Mouse (Mus musculus) MEL (cell line): ENCODE results near the gene Dlk2. TPM values are rescaled to one million over a fixed set of nuclear protein-coding genes. Genes with fewer than 3 reads are reported as not detected.
A peak's percentile ranks its signal among the peaks of the same experiment; 100 is the strongest.

Experiments used
- DNase-seq: peaks from one replicate; pipeline ENCODE4 v3.0.0; 2011; ENCODE audit warnings: low read depth, low spot score
- H3K27ac ChIP-seq: 2 replicates; pipeline ENCODE4 v1.5.1; 2012; ENCODE audit warnings: low read depth, mild to moderate bottlenecking, control low read depth, low read length, moderate library complexity; ENCODE audit not compliant: control insufficient read depth
- H3K27me3 ChIP-seq, 2 experiments: fragments of 150-350 bp in 1 of 2; sonication (generic) in 1 of 2; 2 replicates each; pipeline ENCODE4 v1.6.1; 2012; ENCODE audit warnings: low read length in 2 of 2, mild to moderate bottlenecking in 2 of 2, improper control_type of control experiment in 1 of 2, moderate library complexity in 1 of 2; ENCODE audit not compliant: insufficient read depth in 2 of 2, control insufficient read depth in 1 of 2
- H3K36me3 ChIP-seq, 2 experiments: 2 replicates each; pipeline ENCODE4 v1.6.1; 2012 to 2014; ENCODE audit warnings: low read length in 2 of 2, improper control_type of control experiment in 1 of 2, inconsistent platforms in 1 of 2, mild to moderate bottlenecking in 1 of 2; ENCODE audit not compliant: insufficient read depth in 2 of 2, control insufficient read depth in 1 of 2
- H3K4me1 ChIP-seq, 2 experiments: fragments of 150-350 bp in 1 of 2; sonication (generic) in 1 of 2; 2 replicates each; pipeline ENCODE4 v1.6.1; 2012; ENCODE audit warnings: low read length in 2 of 2, improper control_type of control experiment in 1 of 2, mild to moderate bottlenecking in 1 of 2; ENCODE audit not compliant: insufficient read depth in 2 of 2, control insufficient read depth in 1 of 2
- H3K4me3 ChIP-seq, 2 experiments: fragments of 150-350 bp in 1 of 2; sonication (generic) in 1 of 2; 2 replicates each; pipeline ENCODE4 v1.5.1; 2012; ENCODE audit warnings: low read depth in 2 of 2, low read length in 2 of 2, mild to moderate bottlenecking in 2 of 2, moderate library complexity in 2 of 2, control low read depth in 1 of 2, improper control_type of control experiment in 1 of 2; ENCODE audit not compliant: control insufficient read depth in 1 of 2, insufficient read depth in 1 of 2
- H3K79me2 ChIP-seq: 2 replicates; pipeline ENCODE4 v1.6.1; 2012; ENCODE audit warnings: mild to moderate bottlenecking, low read length, moderate library complexity; ENCODE audit not compliant: control insufficient read depth, poor library complexity, insufficient read depth
- H3K9ac ChIP-seq: 2 replicates; pipeline ENCODE4 v1.6.1; 2012; ENCODE audit warnings: low read depth, mild to moderate bottlenecking, control low read depth, low read length, moderate library complexity; ENCODE audit not compliant: control insufficient read depth, poor library complexity, severe bottlenecking
- H3K9me3 ChIP-seq: fragments of 150-350 bp; sonication (generic); replicated peaks from 2 replicates; pipeline ENCODE4 v1.6.1; 2012; ENCODE audit warnings: mild to moderate bottlenecking, low read length, improper control_type of control experiment, moderate library complexity; ENCODE audit not compliant: insufficient read depth
- BHLHE40 ChIP-seq: IDR thresholded peaks from 2 replicates; pipeline ENCODE4 v1.6.1; 2012; ENCODE audit warnings: low read depth, mild to moderate bottlenecking, inconsistent platforms, low read length, improper control_type of control experiment, borderline replicate concordance
- CHD2 ChIP-seq: IDR thresholded peaks from 2 replicates; pipeline ENCODE4 v1.6.1; 2011; ENCODE audit warnings: low read length, improper control_type of control experiment
- CTCF ChIP-seq, 3 experiments: IDR thresholded peaks in 2 of 3; conservative IDR thresholded peaks in 1 of 3; 2 replicates each; pipeline ENCODE4 v1.5.1; 2011 to 2012; ENCODE audit warnings: low read length in 3 of 3, low read depth in 2 of 3, mild to moderate bottlenecking in 2 of 3, improper control_type of control experiment in 1 of 3, inconsistent platforms in 1 of 3, mixed read lengths in 1 of 3, moderate library complexity in 1 of 3; ENCODE audit not compliant: control insufficient read depth in 1 of 3, insufficient read depth in 1 of 3, poor library complexity in 1 of 3, severe bottlenecking in 1 of 3
- E2F4 ChIP-seq: IDR thresholded peaks from 2 replicates; pipeline ENCODE4 v1.6.1; 2011; ENCODE audit warnings: low read depth, low read length, improper control_type of control experiment, borderline replicate concordance
- ETS1 ChIP-seq: IDR thresholded peaks from 2 replicates; pipeline ENCODE4 v1.6.1; 2012; ENCODE audit warnings: low read depth, mild to moderate bottlenecking, inconsistent platforms, low read length, improper control_type of control experiment, moderate library complexity
- GABPA ChIP-seq: IDR thresholded peaks from 2 replicates; pipeline ENCODE4 v1.6.1; 2012; ENCODE audit warnings: low read depth, mild to moderate bottlenecking, inconsistent platforms, low read length, improper control_type of control experiment, moderate library complexity
- GATA1 ChIP-seq: IDR thresholded peaks from 2 replicates; pipeline ENCODE4 v1.6.1; 2011; ENCODE audit warnings: low read depth, low read length, improper control_type of control experiment
- JUND ChIP-seq: IDR thresholded peaks from 2 replicates; pipeline ENCODE4 v1.6.1; 2011; ENCODE audit warnings: low read depth, mild to moderate bottlenecking, improper control_type of control experiment, low read length
- MAFK ChIP-seq: IDR thresholded peaks from 2 replicates; pipeline ENCODE4 v1.6.1; 2011; ENCODE audit warnings: low read depth, mild to moderate bottlenecking, low read length, improper control_type of control experiment, borderline replicate concordance
- MAZ ChIP-seq: IDR thresholded peaks from 2 replicates; pipeline ENCODE4 v1.6.1; 2012; ENCODE audit warnings: low read depth, mild to moderate bottlenecking, inconsistent platforms, low read length, improper control_type of control experiment
- MYC ChIP-seq: IDR thresholded peaks from 2 replicates; pipeline ENCODE4 v1.6.1; 2011; ENCODE audit warnings: low read depth, mild to moderate bottlenecking, low read length, improper control_type of control experiment, moderate library complexity
- NRF1 ChIP-seq: IDR thresholded peaks from 2 replicates; pipeline ENCODE4 v1.6.1; 2014; ENCODE audit warnings: low read depth, mild to moderate bottlenecking, inconsistent platforms, low read length, improper control_type of control experiment, moderate library complexity; ENCODE audit not compliant: poor library complexity, insufficient read depth, severe bottlenecking
- POLR2A ChIP-seq, 2 experiments: IDR thresholded peaks; 2 replicates each; pipeline ENCODE4 v1.6.1; 2011 to 2012; ENCODE audit warnings: low read length in 2 of 2, mild to moderate bottlenecking in 2 of 2, control low read depth in 1 of 2, improper control_type of control experiment in 1 of 2, low read depth in 1 of 2, moderate library complexity in 1 of 2; ENCODE audit not compliant: control insufficient read depth in 1 of 2, insufficient read depth in 1 of 2, poor library complexity in 1 of 2
- POLR2AphosphoS2 ChIP-seq: IDR thresholded peaks from 2 replicates; pipeline ENCODE4 v1.6.1; 2011; ENCODE audit warnings: low read length, improper control_type of control experiment
- RAD21 ChIP-seq: IDR thresholded peaks from 2 replicates; pipeline ENCODE4 v1.6.1; 2011; ENCODE audit warnings: mild to moderate bottlenecking, low read depth, low read length, improper control_type of control experiment
- RCOR1 ChIP-seq: IDR thresholded peaks from 2 replicates; pipeline ENCODE4 v1.6.1; 2012; ENCODE audit warnings: low read depth, mild to moderate bottlenecking, inconsistent platforms, low read length, improper control_type of control experiment
- SIN3A ChIP-seq: IDR thresholded peaks from 2 replicates; pipeline ENCODE4 v1.6.1; 2012; ENCODE audit warnings: low read length, improper control_type of control experiment, inconsistent platforms
- SMC3 ChIP-seq: IDR thresholded peaks from 2 replicates; pipeline ENCODE4 v1.6.1; 2011; ENCODE audit warnings: low read depth, low read length, improper control_type of control experiment
- TCF12 ChIP-seq: IDR thresholded peaks from 2 replicates; pipeline ENCODE4 v1.6.1; 2014; ENCODE audit warnings: low read depth, mild to moderate bottlenecking, inconsistent platforms, low read length, improper control_type of control experiment, moderate library complexity
- UBTF ChIP-seq: IDR thresholded peaks from 2 replicates; pipeline ENCODE4 v1.6.1; 2012; ENCODE audit warnings: low read depth, mild to moderate bottlenecking, inconsistent platforms, low read length, improper control_type of control experiment, moderate library complexity, borderline replicate concordance; ENCODE audit not compliant: insufficient read depth
- USF1 ChIP-seq: IDR thresholded peaks from 2 replicates; pipeline ENCODE4 v1.6.1; 2014; ENCODE audit warnings: low read depth, mild to moderate bottlenecking, inconsistent platforms, low read length, improper control_type of control experiment, moderate library complexity
- ZC3H11A ChIP-seq: IDR thresholded peaks from 2 replicates; pipeline ENCODE4 v1.6.1; 2012; ENCODE audit warnings: low read depth, mild to moderate bottlenecking, inconsistent platforms, low read length, improper control_type of control experiment
- ZKSCAN1 ChIP-seq: IDR thresholded peaks from 2 replicates; pipeline ENCODE4 v1.6.1; 2012; ENCODE audit warnings: low read depth, mild to moderate bottlenecking, inconsistent platforms, low read length, improper control_type of control experiment, moderate library complexity
- ZNF384 ChIP-seq: IDR thresholded peaks from 2 replicates; pipeline ENCODE4 v1.6.1; 2012; ENCODE audit warnings: low read depth, mild to moderate bottlenecking, inconsistent platforms, low read length, improper control_type of control experiment
- polyA plus RNA-seq, 2 experiments: library from polyadenylated mRNA; stranded (reverse) in 1 of 2; unstranded in 1 of 2; fragments of >175 nt in 1 of 2; fragments of >200 nt in 1 of 2; gene quantifications; 2 replicates each; pipeline versions ENCODE4 v1.2.1 to v1.2.4; 2012; ENCODE audit warnings: low replicate concordance in 2 of 2, low read depth in 1 of 2; ENCODE audit not compliant: insufficient read length in 2 of 2, insufficient read depth in 1 of 2, missing spikeins in 1 of 2
- total RNA-seq: library from RNA; depleted of rRNA; stranded (reverse); fragments of 300-350 nt; gene quantifications from 2 replicates; pipeline ENCODE4 v1.2.3, GENCODE M21; 2012

Gene Dlk2
- total and polyA plus RNA-seq, 3 experiments: 0.07 TPM; not detected in 2

- DNase-seq: peak; percentile 69
- no peak overlapping the region for H3K27ac ChIP-seq
- H3K4me1 ChIP-seq: no peaks in the 10 kb centered on the region
- H3K79me2 ChIP-seq: no peaks in the 10 kb centered on the region
- no peak overlapping the region for H3K9ac ChIP-seq
- peaks cover 0 to 8% of the 10 kb centered on the region in 2 experiments; a peak in 2 of 4 replicates for H3K36me3 ChIP-seq
- H3K9me3 ChIP-seq: no peaks in the 10 kb centered on the region
- H3K27me3 ChIP-seq: no peaks in the 10 kb centered on the region
- TF ChIP-seq RAD21: peak; percentile 85
- TF ChIP-seq ETS1: no peak
- no peak for TF ChIP-seq BHLHE40
- peak; percentile 92 for TF ChIP-seq ZNF384
- peak; percentile 81 to 89 (median 87) for TF ChIP-seq CTCF (IDR thresholded peaks at IDR 0.05 in 2 of 3, conservative IDR thresholded peaks at IDR 0.05 in 1 of 3; ENCODE audit: control insufficient read depth in 1 of 3, insufficient read depth in 1 of 3, low read depth in 2 of 3, low read length in 3 of 3, poor library complexity in 1 of 3, severe bottlenecking in 1 of 3)
- TF ChIP-seq USF1: no peak
- TF ChIP-seq ZC3H11A: peak; percentile 62
- peak; percentile 85 for TF ChIP-seq SMC3
- H3K4me3 ChIP-seq: no peak overlapping the region
These were observed 31.2 kb upstream of the Dlk2 start for GRCm38 (mm10) chr17:46265918-46266618.

- no peaks in the 10 kb centered on the region for H3K4me1 ChIP-seq
- no peaks in the 10 kb centered on the region for H3K79me2 ChIP-seq
- no peaks in the 10 kb centered on the region for H3K27me3 ChIP-seq
- no peak overlapping the region for H3K27ac ChIP-seq
- no peak overlapping the region for H3K9ac ChIP-seq
- DNase-seq: no peak
- H3K4me3 ChIP-seq: no peak overlapping the region
- TF ChIP-seq MAZ: no peak
- no peak for TF ChIP-seq ZNF384
- TF ChIP-seq MAFK: no peak
- TF ChIP-seq GATA1: no peak
- no peak for TF ChIP-seq NRF1
- H3K9me3 ChIP-seq: no peaks in the 10 kb centered on the region
- H3K36me3 ChIP-seq: peaks cover 0 to 8% of the 10 kb centered on the region in 2 experiments; a peak in 2 of 4 replicates
These were observed 30.2 kb upstream of the Dlk2 start for GRCm38 (mm10) chr17:46266986-46267385.

- no peaks in the 10 kb centered on the region for H3K4me1 ChIP-seq
These were observed 29.7 kb upstream of the Dlk2 start for GRCm38 (mm10) chr17:46267511-46267910.

More at GRCm38 (mm10) chr17:46267511-46267910, 29.7 kb upstream of the Dlk2 start:
- TF ChIP-seq ZC3H11A: no peak
- TF ChIP-seq CHD2: no peak
- no peak for TF ChIP-seq TCF12
- no peak for TF ChIP-seq POLR2AphosphoS2
- no peak for TF ChIP-seq E2F4
- TF ChIP-seq JUND: no peak
- TF ChIP-seq GABPA: no peak
- no peak for TF ChIP-seq POLR2A (IDR thresholded peaks at IDR 0.05; ENCODE audit: control insufficient read depth in 1 of 2, insufficient read depth in 1 of 2, low read depth in 1 of 2, low read length in 2 of 2, poor library complexity in 1 of 2)
- TF ChIP-seq MYC: no peak
- no peak for TF ChIP-seq GATA1
- no peak for TF ChIP-seq RCOR1
- TF ChIP-seq SMC3: no peak
- no peak for TF ChIP-seq UBTF
- no peak for TF ChIP-seq SIN3A
- no peak for TF ChIP-seq ZNF384
- no peak for TF ChIP-seq ZKSCAN1
- no peak for TF ChIP-seq MAZ
- Histone ChIP-seq H3K9ac (no peak overlapping the region), H3K79me2 (no peaks in the 10 kb centered on the region), H3K27ac (no peak overlapping the region), H3K9me3 (no peaks in the 10 kb centered on the region), H3K4me3 (no peak overlapping the region), H3K36me3 (peaks cover 0 to 8% of the 10 kb centered on the region in 2 experiments; a peak in 2 of 4 replicates), H3K27me3 (no peaks in the 10 kb centered on the region)
- DNase-seq: no peak
